Mouse (Mus musculus) lung, adult 2 months (tissue): Measurements from ENCODE around the gene Gas2.

Experiments
- CTCF ChIP-seq: fragments of 200-500 bp; IDR thresholded peaks from 2 replicates; pipeline ENCODE4 v1.5.1; 2011; ENCODE audit warnings: mild to moderate bottlenecking, low read length, control low read depth; ENCODE audit not compliant: insufficient read depth
- POLR2A ChIP-seq: fragments of 200-500 bp; IDR thresholded peaks from 2 replicates; pipeline ENCODE4 v1.6.1; 2011; ENCODE audit warnings: low read depth, mild to moderate bottlenecking, control low read depth, low read length, borderline replicate concordance; ENCODE audit errors: extremely low read depth

DNA sequence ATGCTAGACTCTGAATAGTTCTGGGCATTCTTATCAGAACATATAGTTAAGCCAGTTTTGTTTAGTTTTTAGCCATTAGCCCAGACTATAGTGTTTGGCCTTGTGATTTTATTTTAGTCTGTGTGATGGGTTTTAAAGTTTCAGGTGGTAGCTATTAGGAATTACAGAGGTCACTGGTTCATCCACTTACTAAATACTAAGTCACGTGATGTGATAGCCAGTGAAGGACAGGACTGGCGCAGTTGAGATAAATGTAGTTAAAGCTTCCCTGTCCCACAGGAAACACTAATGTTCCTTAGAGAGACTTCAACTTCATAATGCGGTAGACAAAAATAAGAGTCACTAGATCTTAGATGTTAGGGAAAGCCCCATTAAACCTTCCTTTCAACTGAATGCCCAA is 1.0 kb downstream of the Gas2 start:
- TF ChIP-seq CTCF, result no peak
- no peak for TF ChIP-seq POLR2A
